Mouse (Mus musculus): ENCODE results near the gene Lrrfip1.

Gene Lrrfip1

GRCm38 (mm10) chr1:91174796-91175195 is 176.3 kb downstream of the Lrrfip1 start:
- DNase-seq = no peak

- DNase-seq = no peak
Measured at GRCm38 (mm10) chr1:91176026-91176425, 177.5 kb downstream of the Lrrfip1 start.

GRCm38 (mm10) chr1:91176871-91177270 is 178.3 kb downstream of the Lrrfip1 start:
- DNase-seq = no peak

All from kidney, adult 11 months (tissue).